Mouse (Mus musculus) fat pad, adult 2 months (tissue): ENCODE data around the gene Muc13.

Experiments used
- DNase-seq: peaks from one replicate; pipeline ENCODE4 v3.0.0-alpha.2; 2011; ENCODE audit warnings: low read depth, low spot score; ENCODE audit errors: extremely low read depth

Gene Muc13

GRCm38 (mm10) chr16:33793846-33794791 is at the start of gene Muc13:
Gene Muc13, plus strand, starts transcription at chr16:33794037.
- DNase-seq = no peak

- no peak for DNase-seq
Observed at GRCm38 (mm10) chr16:33744622-33745419, 49.0 kb upstream of the Muc13 start.

DNA sequence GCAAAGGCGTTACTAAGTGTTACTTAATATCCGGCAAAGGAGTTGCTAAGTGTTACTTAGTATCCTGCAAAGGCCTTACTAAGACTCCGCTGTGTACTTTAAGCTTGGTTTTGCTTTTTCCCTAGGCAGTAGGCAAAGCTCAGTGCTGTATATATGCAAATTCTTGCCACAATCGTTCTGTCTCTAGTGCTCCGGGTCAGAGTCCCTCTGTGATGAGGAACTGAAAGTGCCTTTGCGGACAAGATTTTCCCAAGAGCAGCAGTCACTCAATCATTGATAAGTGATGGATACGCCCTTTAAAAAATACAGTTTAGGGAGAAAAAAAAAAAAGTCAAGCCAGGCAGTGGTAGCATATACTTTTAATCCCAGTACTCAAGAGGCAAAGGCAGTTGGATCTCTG is 48.4 kb upstream of the Muc13 start:
- no peak for DNase-seq

- DNase-seq = no peak
Observed at GRCm38 (mm10) chr16:33746074-33746676, 47.7 kb upstream of the Muc13 start.

- no peak for DNase-seq
Observed at GRCm38 (mm10) chr16:33747346-33747954, 46.4 kb upstream of the Muc13 start.

DNA sequence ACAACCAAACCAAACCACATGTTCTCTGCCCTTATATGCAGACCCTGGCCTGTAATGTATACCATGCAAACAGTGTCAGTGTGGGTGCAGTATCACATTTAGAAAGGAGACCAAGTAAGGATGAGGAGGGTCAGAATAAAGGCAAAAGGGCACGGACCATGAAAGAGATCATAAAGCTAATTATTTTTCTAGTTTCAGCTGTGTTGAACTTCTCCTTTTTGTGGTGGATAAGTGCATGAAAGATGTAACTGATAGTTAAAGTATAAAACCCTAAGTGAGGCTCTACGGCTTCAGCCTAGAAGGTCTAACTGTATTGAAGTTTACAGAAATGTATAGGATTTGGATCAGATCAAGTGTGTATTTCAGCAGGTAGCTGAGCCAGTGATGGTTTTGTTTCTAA is 45.8 kb upstream of the Muc13 start:
- DNase-seq = no peak

DNA sequence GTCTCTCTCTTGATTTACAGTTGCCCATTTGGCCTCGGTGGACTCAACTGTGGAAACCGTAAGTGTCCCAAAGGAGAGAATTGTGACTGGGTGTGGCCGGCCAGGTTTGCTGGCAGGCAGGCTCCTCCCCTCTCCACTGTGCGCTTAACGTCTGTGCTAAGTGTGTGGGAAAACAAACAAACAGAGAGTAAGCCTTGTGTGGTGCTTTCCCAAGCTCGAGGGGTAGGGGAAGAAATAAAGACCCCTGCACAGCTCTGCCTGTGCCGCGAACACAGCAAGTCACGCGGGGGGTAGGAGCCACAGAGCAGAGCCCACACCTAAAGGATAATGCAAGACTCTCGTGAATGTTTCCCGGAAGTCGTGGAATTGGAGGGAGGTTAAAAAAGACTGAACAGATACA is 42.7 kb upstream of the Muc13 start:
- no peak for DNase-seq

GRCm38 (mm10) chr16:33751590-33751989 is 42.2 kb upstream of the Muc13 start:
- no peak for DNase-seq

DNA sequence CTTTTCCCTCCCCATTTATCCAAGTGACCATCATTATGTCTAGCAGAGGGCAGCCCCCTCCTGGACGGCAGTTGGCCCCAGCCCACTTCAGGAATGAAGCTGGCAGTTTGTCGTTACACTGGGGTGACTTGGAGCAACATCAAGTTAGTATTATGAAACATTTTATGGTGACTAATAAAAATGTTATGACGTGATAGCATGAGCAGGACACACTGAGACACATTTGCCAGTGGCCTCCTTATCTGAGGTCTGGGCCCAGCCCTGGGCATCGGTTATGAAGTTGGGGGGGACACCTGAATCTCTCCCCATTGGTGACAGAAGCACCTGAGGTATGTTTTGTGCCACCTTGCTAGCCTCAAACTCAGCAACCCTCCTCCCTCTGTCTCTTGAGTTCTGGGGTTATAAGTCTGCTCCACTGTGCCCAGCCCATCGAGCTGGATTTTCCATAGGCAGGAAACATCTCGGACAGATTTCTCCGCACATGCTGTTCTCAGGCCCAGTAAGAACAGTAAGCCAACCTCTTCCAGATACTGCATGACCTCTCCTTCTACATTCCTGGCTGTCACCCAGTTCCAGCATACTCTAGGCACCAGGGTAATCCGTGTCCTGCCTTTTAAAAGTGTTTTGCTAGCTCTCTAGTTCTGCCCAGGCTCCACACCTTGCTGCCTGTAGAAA is 40.8 kb upstream of the Muc13 start:
- DNase-seq = no peak

DNA sequence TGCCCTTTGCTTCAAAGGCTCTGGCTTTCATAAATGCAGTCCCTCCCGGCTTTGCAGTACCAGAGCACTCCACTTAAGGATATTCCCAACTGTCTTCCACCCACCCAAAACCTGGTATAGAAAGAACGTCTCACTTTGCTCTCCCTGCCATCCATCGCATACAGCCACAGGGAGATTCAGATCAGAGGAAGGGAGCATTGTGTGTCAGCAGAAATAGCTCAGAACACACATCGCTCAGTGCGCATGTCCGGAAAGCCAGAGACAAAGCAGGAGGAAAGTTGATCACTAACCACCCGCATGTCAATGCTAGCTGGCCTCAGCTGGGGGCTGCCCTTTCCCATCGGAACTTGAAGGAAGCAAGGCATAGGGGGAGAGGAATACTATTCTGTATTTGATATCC is 38.5 kb upstream of the Muc13 start:
- no peak for DNase-seq

GRCm38 (mm10) chr16:33755961-33756360 is 37.9 kb upstream of the Muc13 start:
- no peak for DNase-seq

GRCm38 (mm10) chr16:33756396-33756795 is 37.4 kb upstream of the Muc13 start:
- no peak for DNase-seq

DNA sequence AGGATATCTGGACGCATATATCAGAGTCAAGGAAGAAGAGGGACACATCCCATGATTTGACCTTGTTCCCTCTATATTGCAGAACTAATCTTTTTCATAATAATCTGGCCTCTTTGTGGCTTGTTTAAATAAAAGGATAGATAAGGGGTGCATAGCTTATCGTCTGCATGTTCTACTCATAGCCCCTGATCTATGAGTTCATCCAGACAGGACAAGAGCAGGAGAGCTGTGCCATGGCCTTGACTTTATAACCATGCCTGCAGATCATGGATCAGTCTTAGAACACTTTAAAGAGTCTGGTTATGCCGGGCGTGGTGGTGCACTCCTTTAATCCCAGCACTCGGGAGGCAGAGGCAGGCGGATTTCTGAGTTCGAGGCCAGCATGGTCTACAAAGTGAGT is 34.6 kb upstream of the Muc13 start:
- DNase-seq = no peak

DNA sequence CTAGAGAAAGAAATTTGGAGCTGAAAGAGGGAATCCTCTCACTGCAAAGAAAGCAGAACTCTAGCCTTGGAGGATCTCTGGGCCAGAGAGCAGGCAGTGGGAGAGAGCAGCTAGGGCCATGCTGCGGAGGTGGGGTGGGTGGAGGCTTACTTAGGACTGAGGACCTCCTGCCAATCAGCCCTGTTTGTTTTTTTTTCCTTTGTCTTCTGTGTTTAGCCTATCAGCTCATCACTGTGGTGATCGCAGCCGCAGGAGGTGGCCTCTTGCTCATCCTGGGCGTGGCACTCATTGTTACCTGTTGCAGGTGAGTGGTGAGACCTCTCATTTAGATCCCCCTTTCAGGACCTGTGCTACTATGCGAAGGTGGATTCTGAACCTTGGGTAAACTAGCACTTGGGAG is 33.3 kb upstream of the Muc13 start:
- DNase-seq = no peak

DNA sequence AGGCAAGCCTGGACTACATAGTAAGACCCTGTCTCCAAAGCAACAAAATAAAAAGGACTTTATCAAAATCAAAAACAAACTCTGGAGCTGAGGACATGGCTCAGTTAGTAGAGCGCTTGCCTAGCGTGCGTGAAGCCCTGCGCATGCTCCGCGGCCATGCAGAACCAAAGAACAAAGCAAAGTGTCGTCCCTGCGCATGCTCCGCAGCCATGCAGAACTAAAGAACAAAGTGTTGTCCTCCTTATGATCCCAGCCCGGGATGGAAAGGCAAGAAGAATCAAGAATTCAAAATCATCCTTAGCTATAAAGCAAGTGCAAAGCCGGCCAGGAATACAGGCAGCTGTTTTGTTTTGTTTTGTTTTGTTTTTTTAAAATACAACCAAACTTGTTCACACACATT is 32.8 kb upstream of the Muc13 start:
- no peak for DNase-seq

DNA sequence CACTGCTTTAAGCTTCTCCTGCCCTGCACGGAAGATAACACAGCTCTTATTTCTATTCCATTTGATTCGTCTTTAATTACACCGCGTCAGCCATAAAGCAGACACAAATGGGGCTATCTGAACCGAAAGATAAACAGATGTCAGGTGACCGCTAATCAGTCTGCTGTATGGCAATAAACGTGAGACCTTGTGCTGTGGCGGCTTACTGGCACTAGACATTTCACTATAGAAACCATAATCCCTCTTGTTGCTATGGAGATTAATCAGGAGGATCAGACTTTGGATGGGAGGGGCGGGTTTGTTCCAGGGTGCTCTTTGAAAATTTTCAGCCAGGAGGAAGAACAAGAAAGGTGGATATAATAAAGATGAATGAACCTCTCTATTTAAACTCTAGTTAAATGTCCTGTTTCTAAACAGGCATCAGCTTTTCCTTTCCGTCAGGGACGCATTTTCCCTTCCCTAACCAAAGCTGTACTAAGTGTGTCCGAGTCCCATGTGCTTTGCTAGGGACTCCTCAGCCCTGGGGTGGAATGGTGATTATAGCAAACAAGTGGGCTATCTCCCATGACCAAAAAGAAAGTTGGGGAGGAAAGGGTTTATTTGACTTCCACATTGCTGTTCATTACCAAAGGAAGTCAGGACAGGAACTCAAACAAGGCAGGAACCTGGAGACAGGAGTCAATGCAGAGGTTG is 29.2 kb upstream of the Muc13 start:
- no peak for DNase-seq

DNA sequence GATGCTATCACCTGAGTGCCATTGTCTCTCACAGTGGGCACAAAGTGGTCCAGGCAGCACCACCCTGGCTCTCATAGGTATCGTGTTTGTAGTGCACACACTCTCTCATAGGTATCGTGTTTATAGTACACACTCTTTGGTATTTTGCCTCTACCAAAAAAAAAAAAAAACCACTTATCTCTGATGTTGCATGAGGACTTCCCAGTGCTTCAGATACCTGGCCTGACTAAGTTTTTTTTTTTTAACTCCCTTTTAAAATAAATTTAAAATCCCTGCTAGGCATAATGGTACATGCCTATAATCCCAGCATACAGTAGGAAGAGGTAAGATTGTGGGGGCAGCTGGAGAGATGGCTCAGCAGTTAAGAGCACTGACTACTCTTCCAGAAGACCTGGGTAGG is 28.4 kb upstream of the Muc13 start:
- no peak for DNase-seq

DNA sequence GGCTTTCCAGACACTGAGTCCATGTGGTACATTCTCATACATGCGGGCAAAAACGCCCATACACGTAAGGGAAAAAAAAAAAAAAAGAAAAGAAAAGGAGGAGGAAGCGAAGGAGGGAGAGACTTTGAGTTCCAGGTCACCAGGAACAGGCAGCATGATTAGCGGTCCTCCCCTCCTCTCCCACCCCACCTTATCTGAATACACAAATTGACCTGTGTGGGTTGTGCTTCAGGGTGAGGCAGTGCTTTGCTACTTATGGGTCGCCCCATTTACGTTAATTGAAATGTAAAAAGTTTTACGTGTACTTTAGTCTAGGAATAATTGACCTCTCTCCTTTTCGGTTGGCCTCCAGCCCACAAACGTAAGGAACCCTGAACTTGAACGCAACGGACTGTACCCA is 27.5 kb upstream of the Muc13 start:
- DNase-seq = no peak

- DNase-seq = no peak
Observed at GRCm38 (mm10) chr16:33766757-33767156, 27.1 kb upstream of the Muc13 start.
